Comparison of ENCODE assay signal across 21 mouse cellular contexts in the genomic region with DNA sequence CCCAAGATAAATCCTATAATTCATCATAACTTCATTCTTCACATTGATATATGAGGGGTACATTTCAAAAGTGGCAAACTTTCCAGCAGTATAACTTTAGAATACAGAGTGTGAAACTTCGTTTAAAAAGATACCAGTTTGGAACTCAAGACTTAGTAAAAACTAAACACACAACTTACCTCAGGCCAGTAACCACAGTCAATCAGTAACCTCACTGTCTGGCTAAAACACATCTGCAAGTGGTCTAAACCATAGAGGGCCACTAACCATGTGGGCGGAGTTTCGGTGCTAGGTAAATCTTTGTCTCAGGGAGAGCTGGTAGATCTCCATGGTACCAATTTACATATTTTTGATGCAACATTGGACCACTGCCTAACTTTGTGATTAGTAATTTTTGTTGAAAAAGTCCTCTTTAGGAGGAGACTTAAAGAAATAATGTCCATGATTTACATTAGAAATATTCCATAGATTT.
"Had no signal": no experiment of that assay in that cellular context is flagged by ENCODE, and none has a peak within 500 bp of the region (broad histone marks: within the 10 kb centered on the region; RNA-seq: fewer than 3 reads in every experiment).

No protein-coding gene starts in this region.

- H3K4me1 ChIP-seq: hindbrain, embryonic 10.5 days; hindbrain, embryonic 12.5 days; intestine, embryonic 15.5 days; limb, embryonic 15.5 days; liver, embryonic 12.5 days had no signal

- H3K27ac ChIP-seq: hindbrain, embryonic 10.5 days; hindbrain, embryonic 12.5 days; hindbrain, embryonic 14.5 days; intestine, embryonic 15.5 days; layer of hippocampus, adult 2 months; limb, embryonic 13.5 days; limb, embryonic 15.5 days; liver, embryonic 12.5 days; liver, embryonic 14.5 days had no signal

- H3K4me3 ChIP-seq: heart, embryonic 10.5 days; heart, embryonic 12.5 days; hindbrain, embryonic 10.5 days; hindbrain, embryonic 12.5 days; intestine, embryonic 15.5 days; layer of hippocampus, adult 2 months; limb, embryonic 13.5 days; limb, embryonic 15.5 days; liver, embryonic 12.5 days had no signal

- H3K27me3 ChIP-seq: heart, embryonic 12.5 days; hindbrain, embryonic 12.5 days; intestine, embryonic 15.5 days; limb, embryonic 13.5 days; limb, embryonic 15.5 days; liver, embryonic 12.5 days had no signal

- H3K36me3 ChIP-seq: hindbrain, embryonic 10.5 days; hindbrain, embryonic 12.5 days; intestine, embryonic 15.5 days had no signal

- DNase-seq: gastrocnemius, postnatal 10 days; gastrocnemius, postnatal 25 days; heart, postnatal 10 days; heart, postnatal 4 days; kidney, adult 18-20 months; kidney, adult 8-10 months; kidney, postnatal 10 days; kidney, postnatal 25 days; kidney, postnatal 4 days; left cerebral cortex, postnatal 4 days had no signal

- H3K9me3 ChIP-seq: heart, embryonic 10.5 days; heart, embryonic 12.5 days; hindbrain, embryonic 10.5 days; hindbrain, embryonic 12.5 days; intestine, embryonic 15.5 days; limb, embryonic 13.5 days; limb, embryonic 15.5 days; liver, embryonic 12.5 days had no signal
